Mouse (Mus musculus) heart, embryonic 10.5 days (tissue): ENCODE results near the gene Aqp1. TPM values are rescaled to one million over a fixed set of nuclear protein-coding genes. Genes with fewer than 3 reads are reported as not detected.

ENCODE experiments used
- DNase-seq: peaks from one replicate; pipeline ENCODE4 v3.0.0-alpha.2; 2017; ENCODE audit warnings: low spot score
- H3K27ac ChIP-seq: fragments of 300-500 bp; sonication (generic); 2 replicates; pipeline ENCODE4 v1.5.1; 2016; ENCODE audit warnings: mild to moderate bottlenecking
- H3K27me3 ChIP-seq: fragments of 300-500 bp; sonication (generic); 2 replicates; pipeline ENCODE4 v1.6.1; 2016; ENCODE audit warnings: mild to moderate bottlenecking; ENCODE audit not compliant: poor library complexity, insufficient read depth, severe bottlenecking
- H3K36me3 ChIP-seq: fragments of 300-500 bp; sonication (generic); 2 replicates; pipeline ENCODE4 v1.6.1; 2016; ENCODE audit warnings: mild to moderate bottlenecking, moderate library complexity
- H3K4me1 ChIP-seq: fragments of 300-500 bp; sonication (generic); 2 replicates; pipeline ENCODE4 v1.6.1; 2016; ENCODE audit warnings: mild to moderate bottlenecking
- H3K4me3 ChIP-seq: fragments of 300-500 bp; sonication (generic); 2 replicates; pipeline ENCODE4 v1.5.1; 2016; ENCODE audit warnings: mild to moderate bottlenecking, moderate library complexity
- H3K9me3 ChIP-seq: fragments of 300-500 bp; sonication (generic); 2 replicates; pipeline ENCODE4 v1.6.1; 2016; ENCODE audit warnings: mild to moderate bottlenecking, moderate library complexity
- WGBS: fragments of 180-500 bp; shearing (Covaris S2); methylation state at CpG from one replicate; pipeline ENCODE4 v1.1.7; 2016; 5-methylcytosine and 5-hydroxymethylcytosine counted together
- polyA plus RNA-seq: library from polyadenylated mRNA; unstranded; fragments of >200 nt; fragmentation: Nextera tagmentation; extraction: Ambion mirVana; gene quantifications from 2 replicates; pipeline ENCODE4 v1.2.1, GENCODE M21; 2016

The Aqp1 gene
- 5.1 and 8.3 TPM in 2 replicates for polyA plus RNA-seq

- WGBS, result 10% methylated on average over 12 of the region's 12 CpGs
- peak; percentile 81 for DNase-seq
- Histone ChIP-seq H3K9me3 (no peaks in the 10 kb centered on the region), H3K36me3 (no peaks in the 10 kb centered on the region), H3K4me1 (peaks cover 69% of the 10 kb centered on the region), H3K4me3 (peak within 1 kb of the TSS; percentile 12; the same call in 1 of the 2 replicates), H3K27ac (peak within 1 kb of the TSS; percentile 64), H3K27me3 (peaks cover 51% of the 10 kb centered on the region)
These were observed at the start of gene Aqp1 for GRCm38 (mm10) chr6:55335989-55336514. Aqp1 (plus strand) TSS chr6:55336432.

DNA sequence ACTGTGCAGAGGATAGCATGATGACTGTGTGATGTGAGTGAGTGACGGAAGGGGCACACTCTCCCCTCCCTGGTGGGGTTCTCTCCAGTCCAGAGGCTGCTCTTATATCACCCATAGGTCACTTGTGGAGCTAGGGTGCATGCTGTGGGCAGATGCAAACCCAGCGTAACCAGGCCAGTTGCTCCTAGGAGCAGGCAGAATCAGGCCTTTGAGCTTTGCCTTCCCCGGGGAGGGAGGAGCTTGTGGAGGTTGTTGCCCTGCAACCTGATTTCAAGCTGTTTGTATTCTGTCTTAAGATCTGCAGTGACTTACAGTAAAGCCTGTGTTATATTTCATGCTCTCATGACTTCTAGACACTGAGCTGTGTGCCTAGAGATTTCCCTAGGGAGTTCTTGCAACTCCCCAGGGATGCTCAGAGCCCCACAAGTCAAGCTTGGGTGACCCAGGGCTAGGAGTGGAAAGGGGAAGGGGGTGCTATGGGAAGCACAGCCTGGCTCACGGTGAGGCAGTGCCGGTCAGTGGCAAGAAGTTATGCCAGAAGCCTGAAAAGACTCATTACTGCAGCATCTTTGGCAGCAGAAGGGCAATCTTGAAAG, 48.1 kb upstream of the Aqp1 start:
- no peaks in the 10 kb centered on the region for H3K9me3 ChIP-seq
- DNase-seq, result no peak
- H3K27ac ChIP-seq, result no peak overlapping the region
- H3K27me3 ChIP-seq, result peaks cover 7% of the 10 kb centered on the region; the same call in 1 of the 2 replicates
- no peaks in the 10 kb centered on the region for H3K4me1 ChIP-seq
- H3K4me3 ChIP-seq, result no peak overlapping the region
- 87% methylated on average over 5 of the region's 5 CpGs for WGBS
- 0 out of 2 replicates have a peak, but pooled peaks cover 4% of the 10 kb centered on the region for H3K36me3 ChIP-seq

GRCm38 (mm10) chr6:55294549-55295131, 41.6 kb upstream of the Aqp1 start:
- DNase-seq, result no peak

GRCm38 (mm10) chr6:55295325-55295724, 40.9 kb upstream of the Aqp1 start:
- Histone ChIP-seq H3K36me3 (no peaks in the 10 kb centered on the region), H3K4me1 (0 out of 2 replicates have a peak, but pooled peaks cover under 1% of the 10 kb centered on the region), H3K27me3 (peaks cover 8% of the 10 kb centered on the region; the same call in 1 of the 2 replicates), H3K27ac (no peak overlapping the region), H3K4me3 (no peak overlapping the region), H3K9me3 (no peaks in the 10 kb centered on the region)
- WGBS, result 86% methylated on average over 1 of the region's 1 CpGs
- no peak for DNase-seq

More at GRCm38 (mm10) chr6:55294549-55295131, 41.6 kb upstream of the Aqp1 start:
- WGBS, result 52% methylated on average over 19 of the region's 19 CpGs
- no peak overlapping the region for H3K27ac ChIP-seq
- peaks cover 8% of the 10 kb centered on the region; the same call in 1 of the 2 replicates for H3K27me3 ChIP-seq
- no peaks in the 10 kb centered on the region for H3K36me3 ChIP-seq
- H3K4me1 ChIP-seq, result no peaks in the 10 kb centered on the region
- no peaks in the 10 kb centered on the region for H3K9me3 ChIP-seq
- H3K4me3 ChIP-seq, result no peak overlapping the region

- Histone ChIP-seq H3K36me3 (0 out of 2 replicates have a peak, but pooled peaks cover 6% of the 10 kb centered on the region), H3K4me3 (no peak overlapping the region), H3K9me3 (no peaks in the 10 kb centered on the region), H3K27me3 (peaks cover 19% of the 10 kb centered on the region; the same call in 1 of the 2 replicates), H3K4me1 (0 out of 2 replicates have a peak, but pooled peaks cover 5% of the 10 kb centered on the region), H3K27ac (no peak overlapping the region)
- DNase-seq, result no peak
- 77% methylated on average over 8 of the region's 8 CpGs for WGBS
These were observed 36.8 kb upstream of the Aqp1 start for GRCm38 (mm10) chr6:55299482-55299881.

GRCm38 (mm10) chr6:55299917-55300316, 36.3 kb upstream of the Aqp1 start:
- H3K27ac ChIP-seq, result no peak overlapping the region
- 82% methylated on average over 2 of the region's 2 CpGs for WGBS
- 0 out of 2 replicates have a peak, but pooled peaks cover 6% of the 10 kb centered on the region for H3K36me3 ChIP-seq
- 0 out of 2 replicates have a peak, but pooled peaks cover 5% of the 10 kb centered on the region for H3K4me1 ChIP-seq
- no peaks in the 10 kb centered on the region for H3K9me3 ChIP-seq
- no peak overlapping the region for H3K4me3 ChIP-seq
- no peak for DNase-seq
- peaks cover 19% of the 10 kb centered on the region; the same call in 1 of the 2 replicates for H3K27me3 ChIP-seq

DNA sequence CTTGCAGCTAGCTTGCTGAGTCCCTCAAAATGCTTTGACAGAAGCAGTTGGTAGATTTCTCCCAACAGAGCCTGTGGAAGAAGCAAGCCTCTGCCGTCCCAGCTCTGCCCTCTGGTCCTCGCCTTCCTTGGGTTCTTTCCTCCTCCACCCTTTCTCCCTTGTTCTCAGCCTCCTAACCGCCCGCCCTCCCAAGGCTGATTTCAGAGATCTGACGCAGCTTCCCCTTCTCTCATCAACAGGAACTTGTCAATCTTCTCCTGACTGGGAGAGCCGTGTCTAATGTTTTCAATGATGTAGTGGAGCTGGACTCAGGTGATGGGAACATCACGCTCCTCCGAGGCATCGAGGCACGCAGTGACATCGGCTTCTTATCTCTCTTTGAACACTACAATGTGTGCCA, 35.5 kb upstream of the Aqp1 start:
- H3K27me3 ChIP-seq, result peaks cover 19% of the 10 kb centered on the region; the same call in 1 of the 2 replicates
- H3K4me1 ChIP-seq, result 0 out of 2 replicates have a peak, but pooled peaks cover 5% of the 10 kb centered on the region
- WGBS, result 68% methylated on average over 11 of the region's 11 CpGs
- no peak for DNase-seq
- no peaks in the 10 kb centered on the region for H3K9me3 ChIP-seq
- H3K27ac ChIP-seq, result no peak overlapping the region
- H3K36me3 ChIP-seq, result 0 out of 2 replicates have a peak, but pooled peaks cover 6% of the 10 kb centered on the region
- H3K4me3 ChIP-seq, result no peak overlapping the region

DNA sequence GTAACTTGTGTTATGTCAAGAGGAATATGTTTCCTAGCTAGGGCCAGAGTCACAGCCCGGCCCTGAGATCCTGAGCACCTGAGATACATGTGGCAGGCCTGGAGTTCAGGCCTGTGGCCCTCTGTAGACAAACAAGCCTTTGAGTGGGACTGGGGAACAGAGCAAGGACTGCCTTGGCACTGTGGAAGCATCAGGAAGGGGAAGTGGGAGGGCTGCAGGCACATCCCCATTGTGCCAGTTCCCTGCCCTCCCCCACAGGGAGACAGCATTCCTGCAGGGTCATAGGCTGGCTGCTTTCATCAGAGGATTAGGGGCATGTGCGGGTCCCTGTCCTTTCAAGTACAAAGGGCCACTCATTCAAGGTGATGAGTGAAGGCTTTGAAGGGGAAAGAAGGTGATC, 26.1 kb upstream of the Aqp1 start:
- H3K36me3 ChIP-seq, result peaks cover 2% of the 10 kb centered on the region; the same call in 1 of the 2 replicates
- 25% methylated on average over 2 of the region's 2 CpGs for WGBS
- no peaks in the 10 kb centered on the region for H3K9me3 ChIP-seq
- no peak overlapping the region for H3K27ac ChIP-seq
- H3K27me3 ChIP-seq, result peaks cover 57% of the 10 kb centered on the region
- peaks cover 15% of the 10 kb centered on the region; the same call in 1 of the 2 replicates for H3K4me1 ChIP-seq
- no peak overlapping the region for H3K4me3 ChIP-seq
- DNase-seq, result no peak

GRCm38 (mm10) chr6:55311962-55312361, 24.3 kb upstream of the Aqp1 start:
- no peak for DNase-seq
- H3K36me3 ChIP-seq, result peaks cover 2% of the 10 kb centered on the region; the same call in 1 of the 2 replicates
- WGBS, result 43% methylated on average over 5 of the region's 5 CpGs

DNA sequence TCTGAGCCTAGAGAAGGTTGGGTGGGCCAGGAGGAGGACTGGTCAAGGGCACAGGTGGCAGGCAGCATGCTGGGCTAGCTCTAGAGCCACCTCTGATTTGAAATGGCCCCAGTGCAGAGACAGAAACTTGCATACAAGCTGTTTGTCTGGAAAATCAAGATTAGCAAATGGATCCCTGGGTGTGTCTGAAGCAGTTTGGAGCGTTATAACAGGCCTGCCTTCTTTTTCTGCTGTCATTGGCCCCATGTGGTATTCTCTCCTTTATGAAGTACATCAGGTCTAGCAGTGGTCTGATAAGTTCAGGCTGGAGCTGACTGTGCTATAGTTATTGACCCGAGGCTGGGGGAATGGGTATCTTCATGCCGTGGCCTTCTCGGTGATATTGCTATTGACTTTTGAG, 22.3 kb upstream of the Aqp1 start:
- H3K27ac ChIP-seq, result no peak overlapping the region

More at GRCm38 (mm10) chr6:55311962-55312361, 24.3 kb upstream of the Aqp1 start:
- H3K27me3 ChIP-seq, result peaks cover 46% of the 10 kb centered on the region
- no peaks in the 10 kb centered on the region for H3K9me3 ChIP-seq
- peaks cover 15% of the 10 kb centered on the region; the same call in 1 of the 2 replicates for H3K4me1 ChIP-seq
- no peak overlapping the region for H3K4me3 ChIP-seq
- H3K27ac ChIP-seq, result peak overlapping the region; percentile 42; the same call in 1 of the 2 replicates

GRCm38 (mm10) chr6:55314628-55315027, 21.6 kb upstream of the Aqp1 start:
- 84% methylated on average over 8 of the region's 8 CpGs for WGBS
- no peaks in the 10 kb centered on the region for H3K36me3 ChIP-seq
- peaks cover 39% of the 10 kb centered on the region; the same call in 1 of the 2 replicates for H3K27me3 ChIP-seq
- no peak for DNase-seq
- no peaks in the 10 kb centered on the region for H3K9me3 ChIP-seq
- no peak overlapping the region for H3K27ac ChIP-seq
- H3K4me1 ChIP-seq, result peaks cover 28% of the 10 kb centered on the region
- no peak overlapping the region for H3K4me3 ChIP-seq

More for the DNA sequence above, 22.3 kb upstream of the Aqp1 start:
- peaks cover 22% of the 10 kb centered on the region; the same call in 1 of the 2 replicates for H3K4me1 ChIP-seq
- no peaks in the 10 kb centered on the region for H3K9me3 ChIP-seq
- peaks cover 37% of the 10 kb centered on the region; the same call in 1 of the 2 replicates for H3K27me3 ChIP-seq
- H3K36me3 ChIP-seq, result no peaks in the 10 kb centered on the region
- DNase-seq, result no peak
- no peak overlapping the region for H3K4me3 ChIP-seq
- WGBS, result 80% methylated on average over 4 of the region's 4 CpGs

DNA sequence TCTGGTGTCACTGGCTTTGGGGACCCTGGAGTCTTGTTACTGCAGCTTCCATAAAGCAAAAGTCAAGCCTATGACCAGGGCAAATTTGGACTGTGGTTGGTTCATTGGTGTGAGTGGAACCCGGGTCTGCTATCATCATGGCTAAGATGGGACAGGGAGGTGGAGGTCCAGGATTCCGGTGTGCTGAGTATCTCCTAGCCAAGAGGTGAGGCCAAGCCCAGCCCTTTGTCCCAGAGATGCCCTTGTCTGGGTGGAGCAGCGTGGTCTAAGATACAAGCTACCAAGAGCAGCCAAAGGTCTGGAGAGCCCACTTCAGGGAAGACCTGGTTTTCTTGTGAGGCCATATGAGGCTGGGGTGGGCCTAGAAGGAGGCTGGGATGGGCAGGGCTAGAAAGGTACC, 17.6 kb upstream of the Aqp1 start:
- 84% methylated on average over 3 of the region's 3 CpGs for WGBS
- Histone ChIP-seq H3K27me3 (peaks cover 18% of the 10 kb centered on the region), H3K4me1 (peaks cover 32% of the 10 kb centered on the region), H3K9me3 (no peaks in the 10 kb centered on the region), H3K27ac (no peak overlapping the region), H3K4me3 (no peak overlapping the region), H3K36me3 (no peaks in the 10 kb centered on the region)
- DNase-seq, result no peak
